Mouse (Mus musculus) stomach, adult 2 months (tissue): Measurements from ENCODE around the gene Tenm3. TPM values are rescaled to one million over a fixed set of nuclear protein-coding genes. Genes with fewer than 3 reads are reported as not detected.

Source experiments
- polyA plus RNA-seq: library from polyadenylated mRNA; depleted of rRNA; stranded (reverse); fragments of >200 nt; gene quantifications from 2 replicates; pipeline ENCODE4 v1.2.3, GENCODE M21; 2012; rRNA removed

Tenm3 gene
- polyA plus RNA-seq: 1.3 and 1.6 TPM in 2 replicates

GRCm38 (mm10) chr8:48843931-48844285, at the start of gene Tenm3:
Tenm3 (minus strand) TSS chr8:48843951.

